Mouse (Mus musculus): Measurements from ENCODE around the gene Palm2. TPM values are rescaled to one million over a fixed set of nuclear protein-coding genes. Genes with fewer than 3 reads are reported as not detected.
"Not testable (repeated sequence)": the region's sequence is repeated elsewhere in the genome, so short reads cannot be mapped to it uniquely, and the experiment has no call there.

Palm2 gene
- total RNA-seq (2018; cell fraction: chromatin; rRNA removed): under 1 TPM in 1 of 26 experiments, not detected in 25; 0.38 TPM
- not detected for total RNA-seq (2018; cell fraction: cytosol; rRNA removed)
- total RNA-seq (2018; cell fraction: nucleus; rRNA removed): not detected
- polyA plus RNA-seq (2018): not detected in 3 replicates

GRCm38 (mm10) chr4:57433941-57434704 is at the start of gene Palm2:
Gene Palm2 (plus strand): TSS chr4:57434247.
- Histone ChIP-seq H3K36me3 (ENCODE audit: inconsistent target) (no peaks in the 10 kb centered on the region), H3K79me2 (ENCODE audit: inconsistent target) (no peaks in the 10 kb centered on the region), H3K27ac (no peak within 1 kb of the TSS), H3K4me3 (ENCODE audit: inconsistent target) (no peak within 1 kb of the TSS)
- 1% methylated on average over 60 of the region's 67 CpGs for WGBS (ENCODE audit: missing documents)

GRCm38 (mm10) chr4:57384355-57384754 is 49.7 kb upstream of the Palm2 start:
- Histone ChIP-seq H3K4me3 (ENCODE audit: inconsistent target) (no peak overlapping the region), H3K79me2 (ENCODE audit: inconsistent target) (no peaks in the 10 kb centered on the region), H3K27ac (no peak overlapping the region), H3K36me3 (ENCODE audit: inconsistent target) (no peaks in the 10 kb centered on the region)
- WGBS (ENCODE audit: missing documents): 94% methylated on average over 2 of the region's 2 CpGs

GRCm38 (mm10) chr4:57391103-57391502 is 42.9 kb upstream of the Palm2 start:
- H3K36me3 ChIP-seq (ENCODE audit: inconsistent target): no peaks in the 10 kb centered on the region
- no peak overlapping the region for H3K4me3 ChIP-seq (ENCODE audit: inconsistent target)
- WGBS (ENCODE audit: missing documents): 65% methylated on average over 8 of the region's 8 CpGs
- no peaks in the 10 kb centered on the region for H3K79me2 ChIP-seq (ENCODE audit: inconsistent target)
- H3K27ac ChIP-seq: no peak overlapping the region

DNA sequence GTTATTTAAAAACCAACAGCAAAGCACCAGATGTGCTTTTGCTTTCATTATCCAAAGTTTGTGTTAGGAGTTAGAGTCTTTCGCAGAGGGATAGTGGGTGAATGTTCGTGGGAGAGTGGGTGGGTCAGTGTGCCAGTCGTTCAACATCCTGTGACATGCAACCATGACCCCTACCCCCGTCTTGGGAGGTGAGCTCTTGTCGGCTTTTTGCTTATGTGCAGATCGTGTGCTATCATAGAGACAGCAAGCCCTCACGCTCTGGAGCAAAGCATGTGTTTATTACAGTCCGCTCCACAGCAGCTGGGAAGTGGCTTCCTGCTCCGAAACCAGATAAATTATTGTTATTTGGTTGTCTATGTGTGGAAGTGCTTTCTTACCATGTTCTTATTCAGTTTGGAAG is 37.6 kb upstream of the Palm2 start:
- 92% methylated on average over 9 of the region's 9 CpGs for WGBS (ENCODE audit: missing documents)
- no peak overlapping the region for H3K4me3 ChIP-seq (ENCODE audit: inconsistent target)
- no peak overlapping the region for H3K27ac ChIP-seq
- no peaks in the 10 kb centered on the region for H3K79me2 ChIP-seq (ENCODE audit: inconsistent target)
- H3K36me3 ChIP-seq (ENCODE audit: inconsistent target): no peaks in the 10 kb centered on the region

- not testable (repeated sequence) for H3K4me3 ChIP-seq (ENCODE audit: inconsistent target); H3K27ac ChIP-seq; H3K36me3 ChIP-seq (ENCODE audit: inconsistent target); H3K79me2 ChIP-seq (ENCODE audit: inconsistent target)
- 66% methylated on average over 6 of the region's 6 CpGs for WGBS (ENCODE audit: missing documents)
Observed at GRCm38 (mm10) chr4:57412385-57412784, 21.7 kb upstream of the Palm2 start.

GRCm38 (mm10) chr4:57413016-57413415 is 21.0 kb upstream of the Palm2 start:
- H3K79me2 ChIP-seq (ENCODE audit: inconsistent target): no peaks in the 10 kb centered on the region
- H3K27ac ChIP-seq: no peak overlapping the region
- 60% methylated on average over 7 of the region's 7 CpGs for WGBS (ENCODE audit: missing documents)
- no peaks in the 10 kb centered on the region for H3K36me3 ChIP-seq (ENCODE audit: inconsistent target)
- no peak overlapping the region for H3K4me3 ChIP-seq (ENCODE audit: inconsistent target)

- not testable (repeated sequence) for H3K79me2 ChIP-seq (ENCODE audit: inconsistent target); H3K4me3 ChIP-seq (ENCODE audit: inconsistent target); H3K27ac ChIP-seq; H3K36me3 ChIP-seq (ENCODE audit: inconsistent target)
- WGBS (ENCODE audit: missing documents): 90% methylated on average over 10 of the region's 11 CpGs
Observed at GRCm38 (mm10) chr4:57413670-57414069, 20.4 kb upstream of the Palm2 start.

GRCm38 (mm10) chr4:57424011-57424410 is 10.0 kb upstream of the Palm2 start:
- H3K79me2 ChIP-seq (ENCODE audit: inconsistent target): no peaks in the 10 kb centered on the region
- no peaks in the 10 kb centered on the region for H3K36me3 ChIP-seq (ENCODE audit: inconsistent target)
- 82% methylated on average over 7 of the region's 7 CpGs for WGBS (ENCODE audit: missing documents)
- H3K27ac ChIP-seq: no peak overlapping the region
- H3K4me3 ChIP-seq (ENCODE audit: inconsistent target): no peak overlapping the region

- Histone ChIP-seq H3K27ac (no peak overlapping the region), H3K79me2 (ENCODE audit: inconsistent target) (no peaks in the 10 kb centered on the region), H3K36me3 (ENCODE audit: inconsistent target) (no peaks in the 10 kb centered on the region), H3K4me3 (ENCODE audit: inconsistent target) (no peak overlapping the region)
- WGBS (ENCODE audit: missing documents): 79% methylated on average over 8 of the region's 8 CpGs
Observed at GRCm38 (mm10) chr4:57428317-57428716, 5.7 kb upstream of the Palm2 start.

- H3K4me3 ChIP-seq (ENCODE audit: inconsistent target): no peak overlapping the region
- WGBS (ENCODE audit: missing documents): 32% methylated on average over 19 of the region's 19 CpGs
- no peaks in the 10 kb centered on the region for H3K36me3 ChIP-seq (ENCODE audit: inconsistent target)
- no peaks in the 10 kb centered on the region for H3K79me2 ChIP-seq (ENCODE audit: inconsistent target)
- no peak overlapping the region for H3K27ac ChIP-seq
Observed at GRCm38 (mm10) chr4:57434705-57435360, 786 bp downstream of the Palm2 start.

GRCm38 (mm10) chr4:57436286-57436685 is 2.2 kb downstream of the Palm2 start:
- Histone ChIP-seq H3K4me3 (ENCODE audit: inconsistent target) (no peak overlapping the region), H3K27ac (no peak overlapping the region), H3K36me3 (ENCODE audit: inconsistent target) (no peaks in the 10 kb centered on the region), H3K79me2 (ENCODE audit: inconsistent target) (no peaks in the 10 kb centered on the region)
- WGBS (ENCODE audit: missing documents): 74% methylated on average over 4 of the region's 4 CpGs

GRCm38 (mm10) chr4:57446082-57446481 is 12.0 kb downstream of the Palm2 start:
- H3K36me3 ChIP-seq (ENCODE audit: inconsistent target): no peaks in the 10 kb centered on the region
- H3K79me2 ChIP-seq (ENCODE audit: inconsistent target): no peaks in the 10 kb centered on the region
- H3K4me3 ChIP-seq (ENCODE audit: inconsistent target): no peak overlapping the region
- no peak overlapping the region for H3K27ac ChIP-seq
- 68% methylated on average over 2 of the region's 2 CpGs for WGBS (ENCODE audit: missing documents)

GRCm38 (mm10) chr4:57446854-57447444 is 12.9 kb downstream of the Palm2 start:
- WGBS (ENCODE audit: missing documents): 88% methylated on average over 4 of the region's 4 CpGs
- no peak overlapping the region for H3K4me3 ChIP-seq (ENCODE audit: inconsistent target)
- no peak overlapping the region for H3K27ac ChIP-seq
- H3K79me2 ChIP-seq (ENCODE audit: inconsistent target): no peaks in the 10 kb centered on the region
- H3K36me3 ChIP-seq (ENCODE audit: inconsistent target): no peaks in the 10 kb centered on the region

DNA sequence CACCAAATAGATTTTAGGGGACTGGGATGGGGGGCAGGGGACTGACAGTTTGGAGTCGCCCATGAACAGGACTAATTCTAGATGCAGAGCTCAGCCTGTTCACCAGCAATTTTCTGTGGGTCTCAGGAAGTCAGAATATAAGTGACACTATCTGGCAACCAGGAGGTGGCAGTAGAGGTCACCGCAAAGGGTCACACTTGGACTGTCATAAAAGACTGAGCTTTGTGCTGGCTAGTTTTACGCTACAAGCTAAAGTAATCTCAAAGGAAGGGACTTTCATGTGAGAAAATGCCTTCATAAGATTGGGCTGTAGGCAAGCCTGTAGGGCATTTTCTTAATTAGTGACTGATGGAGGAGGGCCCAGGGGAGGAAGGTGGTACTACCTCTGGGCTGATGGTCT is 17.8 kb downstream of the Palm2 start:
- Histone ChIP-seq H3K27ac (no peak overlapping the region), H3K79me2 (ENCODE audit: inconsistent target) (no peaks in the 10 kb centered on the region), H3K36me3 (ENCODE audit: inconsistent target) (no peaks in the 10 kb centered on the region), H3K4me3 (ENCODE audit: inconsistent target) (no peak overlapping the region)
- 17% methylated on average over 3 of the region's 3 CpGs for WGBS (ENCODE audit: missing documents)

DNA sequence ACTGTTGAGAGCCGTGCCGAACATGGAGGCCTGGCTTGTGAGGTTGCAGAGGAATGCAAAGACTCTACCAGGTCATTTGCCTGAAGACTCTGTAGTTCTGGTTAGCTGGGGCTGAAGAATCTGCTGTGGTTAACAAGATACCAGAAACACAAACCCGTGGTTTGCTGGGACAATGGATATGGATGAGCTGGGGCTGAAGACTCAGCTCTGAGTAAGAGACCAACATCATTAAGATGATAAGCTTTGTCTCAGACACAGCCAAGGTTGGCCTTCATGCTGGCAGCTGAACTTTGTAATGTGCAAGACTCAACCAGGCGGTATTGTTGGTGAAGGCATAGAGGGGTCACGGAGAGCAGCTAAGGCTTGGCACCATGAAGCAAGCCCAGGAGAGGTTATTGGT is 18.6 kb downstream of the Palm2 start:
- Histone ChIP-seq H3K27ac (no peak overlapping the region), H3K79me2 (ENCODE audit: inconsistent target) (no peaks in the 10 kb centered on the region), H3K36me3 (ENCODE audit: inconsistent target) (no peaks in the 10 kb centered on the region), H3K4me3 (ENCODE audit: inconsistent target) (no peak overlapping the region)
- 93% methylated on average over 5 of the region's 5 CpGs for WGBS (ENCODE audit: missing documents)
